Mouse (Mus musculus): ENCODE data around the gene Gm11437.

Gene Gm11437

GRCm38 (mm10) chr11:84167046-84167526 is at the start of gene Gm11437:
Gene Gm11437, minus strand, starts transcription at chr11:84167476.
- DNase-seq (ENCODE audit: inconsistent age in 2 of 2, low spot score in 1 of 2) = no peak

DNA sequence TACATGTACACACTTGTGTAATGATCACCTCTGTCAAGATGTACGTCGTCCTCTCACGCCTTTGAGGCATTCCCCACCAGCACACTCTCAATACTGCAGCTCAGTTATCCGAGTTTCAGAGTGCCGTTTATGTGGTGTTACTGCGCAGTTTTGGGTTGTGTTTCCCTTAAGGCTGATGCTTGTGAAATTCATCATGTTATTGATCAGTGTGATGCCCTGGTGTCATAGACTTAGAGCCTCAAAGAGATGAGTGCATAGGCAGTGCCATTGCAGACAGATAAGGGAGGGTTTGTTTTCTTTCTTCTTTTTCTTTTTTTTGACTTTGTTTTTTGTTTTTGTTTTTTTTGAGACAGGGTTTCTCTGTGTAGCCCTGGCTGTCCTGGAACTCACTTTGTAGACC is 43.6 kb upstream of the Gm11437 start:
- no peak for DNase-seq (ENCODE audit: inconsistent age in 2 of 2, low spot score in 1 of 2)

DNA sequence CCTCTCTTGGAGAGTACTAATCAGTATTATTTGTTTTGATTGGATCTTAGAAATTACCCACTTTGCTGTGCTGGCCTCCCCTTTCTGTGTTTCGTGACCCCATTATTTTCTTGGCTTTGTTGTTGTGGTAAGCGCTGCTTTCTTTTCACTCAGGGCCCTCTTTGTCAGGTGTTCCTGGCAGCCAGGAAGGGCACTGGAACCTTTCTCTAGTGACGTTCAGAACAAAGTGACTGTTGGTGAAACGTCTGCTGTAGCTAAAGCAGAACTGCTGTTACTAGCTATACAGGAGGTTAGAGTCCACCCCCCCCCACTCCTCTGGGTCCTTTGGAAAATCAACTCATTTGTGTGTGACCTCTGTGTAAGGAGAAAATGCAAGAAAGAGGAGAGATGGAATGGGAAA is 38.5 kb upstream of the Gm11437 start:
- no peak for DNase-seq (ENCODE audit: inconsistent age in 2 of 2, low spot score in 1 of 2)

- DNase-seq (ENCODE audit: inconsistent age in 2 of 2, low spot score in 1 of 2) = peak; percentile 14 to 87
These were observed 30.5 kb upstream of the Gm11437 start for GRCm38 (mm10) chr11:84197607-84198402.

GRCm38 (mm10) chr11:84194751-84195150 is 27.5 kb upstream of the Gm11437 start:
- no peak for DNase-seq (ENCODE audit: inconsistent age in 2 of 2, low spot score in 1 of 2)

GRCm38 (mm10) chr11:84193249-84193648 is 26.0 kb upstream of the Gm11437 start:
- no peak for DNase-seq (ENCODE audit: inconsistent age in 2 of 2, low spot score in 1 of 2)

DNA sequence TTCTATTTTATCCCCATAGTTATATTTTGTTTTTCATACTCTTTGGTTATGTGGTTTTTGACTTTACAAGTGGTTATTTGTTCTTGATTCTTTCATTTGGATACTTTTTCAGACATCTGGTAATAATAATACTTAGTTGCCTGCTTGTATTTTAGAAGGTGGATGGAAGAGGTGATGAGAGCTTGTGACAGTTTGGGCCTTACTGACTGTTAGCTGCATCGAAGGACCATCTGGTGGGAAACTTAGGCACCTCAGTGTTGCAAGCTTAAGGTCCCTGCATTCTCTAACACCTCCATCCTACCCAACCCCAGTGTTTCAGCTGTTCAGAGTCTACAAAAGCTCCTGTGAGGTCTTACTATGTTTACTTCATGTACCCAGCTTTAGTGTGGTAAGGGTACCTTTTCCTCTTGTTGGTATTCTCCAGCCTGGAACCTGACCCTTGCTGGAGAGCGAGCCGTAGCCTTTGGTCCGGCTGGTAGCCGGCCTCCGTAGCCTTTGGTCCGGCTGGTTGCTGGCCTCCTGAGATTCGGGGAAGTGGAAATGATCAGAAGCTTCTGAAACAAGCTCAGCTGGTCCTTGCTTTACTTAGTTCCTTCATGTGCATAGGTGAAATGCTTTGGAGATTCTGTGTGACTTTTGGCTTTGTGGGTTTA is 23.4 kb upstream of the Gm11437 start:
- DNase-seq (ENCODE audit: inconsistent age in 2 of 2, low spot score in 1 of 2) = no peak

GRCm38 (mm10) chr11:84188530-84188929 is 21.3 kb upstream of the Gm11437 start:
- no peak for DNase-seq (ENCODE audit: inconsistent age in 2 of 2, low spot score in 1 of 2)

DNA sequence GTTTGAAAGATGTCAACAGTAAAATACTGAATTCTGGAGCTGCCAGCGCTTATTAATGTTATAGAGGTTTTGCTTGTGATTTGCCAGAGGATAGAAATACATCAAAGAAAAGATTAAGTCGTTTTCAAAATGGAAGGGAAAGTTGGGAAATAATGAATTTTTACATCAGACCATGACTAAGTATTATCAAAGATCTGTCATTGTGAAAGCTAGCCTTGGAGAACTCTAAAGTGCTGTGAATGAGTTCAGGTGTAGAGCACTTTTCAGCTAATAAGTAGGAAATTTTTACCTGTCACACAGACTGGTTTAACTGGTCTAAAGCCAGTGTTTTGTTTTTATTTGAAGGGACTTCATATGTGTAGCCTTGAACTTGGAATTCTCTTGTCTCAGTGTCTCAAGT is 14.0 kb upstream of the Gm11437 start:
- DNase-seq (ENCODE audit: inconsistent age in 2 of 2, low spot score in 1 of 2) = peak in 1 of 2 experiments; percentile 68

- DNase-seq (ENCODE audit: inconsistent age in 2 of 2, low spot score in 1 of 2) = peak; percentile 85 to 94
These were observed 12.8 kb upstream of the Gm11437 start for GRCm38 (mm10) chr11:84179954-84180598.

- peak; percentile 98 to 99 for DNase-seq (ENCODE audit: inconsistent age in 2 of 2, low spot score in 1 of 2)
These were observed 12.1 kb upstream of the Gm11437 start for GRCm38 (mm10) chr11:84179226-84179953.

GRCm38 (mm10) chr11:84178571-84178970 is 11.3 kb upstream of the Gm11437 start:
- peak in 1 of 2 experiments; percentile 52 for DNase-seq (ENCODE audit: inconsistent age in 2 of 2, low spot score in 1 of 2)

DNA sequence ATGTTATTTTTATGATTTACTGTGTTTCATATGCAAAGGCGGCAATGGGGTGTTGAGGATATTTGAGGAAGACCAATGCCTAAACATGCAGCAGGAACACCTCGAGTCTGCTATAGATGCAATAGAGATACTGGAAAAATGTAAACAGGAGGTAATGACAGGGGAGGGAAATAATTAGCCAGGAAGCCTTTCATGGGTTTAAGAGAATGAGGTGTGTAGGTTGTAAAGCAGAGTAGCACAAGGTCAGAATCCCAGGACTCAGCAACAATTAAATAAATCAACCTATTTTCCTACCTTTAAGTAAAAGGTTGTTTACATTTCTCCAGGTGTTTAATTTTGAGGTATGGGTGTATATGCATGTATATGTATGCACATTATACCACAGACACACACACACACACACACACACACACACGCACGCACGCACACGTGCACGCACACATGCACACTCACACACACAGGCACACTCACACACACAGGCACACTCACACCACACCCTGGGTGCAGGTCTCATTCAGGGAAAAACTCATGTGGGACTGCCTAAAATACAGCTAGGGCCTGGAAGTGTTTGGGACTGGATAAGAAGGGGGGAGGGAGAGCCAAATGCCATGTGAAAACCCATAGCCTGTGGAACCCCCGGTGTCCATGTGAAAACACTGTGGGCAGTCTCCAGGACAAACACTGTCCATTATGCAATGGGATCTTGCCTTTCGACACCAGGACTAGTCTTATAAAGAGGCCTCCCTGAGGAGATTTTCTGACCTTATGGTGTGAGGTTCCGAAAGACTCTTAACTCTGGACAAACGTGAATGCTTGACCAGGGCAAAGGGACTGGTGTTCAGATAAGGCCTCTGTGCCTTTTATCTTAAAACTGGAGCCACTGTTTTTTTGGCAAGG is 5.5 kb upstream of the Gm11437 start:
- peak in 1 of 2 experiments; percentile 50 for DNase-seq (ENCODE audit: inconsistent age in 2 of 2, low spot score in 1 of 2)

DNA sequence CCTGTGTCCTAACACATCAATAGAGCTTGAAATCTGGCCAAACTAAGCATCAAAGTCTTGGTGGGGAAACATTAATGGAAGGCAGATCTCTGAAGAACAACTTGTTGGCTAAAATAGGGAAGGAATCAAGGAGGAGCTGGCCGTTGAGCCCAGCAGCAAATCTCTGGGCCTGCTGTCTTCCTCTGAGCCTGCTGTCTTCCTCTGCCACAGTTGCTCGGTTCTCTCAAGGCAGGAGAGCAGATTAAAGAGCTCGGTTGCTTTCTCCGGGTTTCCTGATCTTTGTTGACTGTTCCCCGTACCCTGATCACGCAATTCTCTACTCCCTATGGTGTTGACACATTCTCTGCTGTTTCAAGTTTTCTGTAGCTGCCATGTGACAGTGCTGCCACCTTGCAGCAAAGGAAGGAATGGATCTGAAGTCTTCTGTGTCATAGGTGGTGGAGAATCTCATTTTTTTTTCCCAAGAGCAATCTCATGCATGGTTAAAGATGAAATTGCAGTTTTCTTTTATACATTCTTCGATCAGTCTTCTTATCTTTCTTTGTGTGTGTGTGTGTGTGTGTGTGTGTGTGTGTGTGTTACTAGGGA is 1.5 kb upstream of the Gm11437 start:
- peak; percentile 39 to 81 for DNase-seq (ENCODE audit: inconsistent age in 2 of 2, low spot score in 1 of 2)

DNA sequence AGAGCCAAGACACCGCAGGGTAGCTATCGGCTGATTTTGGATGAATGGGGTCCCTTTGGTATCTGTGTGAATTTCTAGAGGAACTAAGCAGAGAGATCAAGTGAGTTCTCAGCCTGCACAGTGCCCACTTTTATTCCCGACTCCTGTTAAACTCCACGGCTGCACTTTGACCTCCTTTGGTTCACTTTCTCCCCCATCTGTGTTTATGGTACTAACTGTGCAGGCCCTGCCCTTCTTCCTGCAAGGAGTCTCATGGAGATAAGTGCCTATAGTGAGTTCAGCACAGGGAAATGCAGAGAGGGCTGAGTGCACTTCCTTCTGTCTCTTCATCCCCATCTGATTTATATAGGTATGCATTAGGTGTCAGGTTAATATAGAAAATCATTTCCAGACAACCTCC is 2.7 kb downstream of the Gm11437 start:
- DNase-seq (ENCODE audit: inconsistent age in 2 of 2, low spot score in 1 of 2) = no peak

GRCm38 (mm10) chr11:84164123-84164522 is 3.2 kb downstream of the Gm11437 start:
- DNase-seq (ENCODE audit: inconsistent age in 2 of 2, low spot score in 1 of 2) = no peak

GRCm38 (mm10) chr11:84156535-84157262 is 10.6 kb downstream of the Gm11437 start:
- DNase-seq (ENCODE audit: inconsistent age in 2 of 2, low spot score in 1 of 2) = no peak

- DNase-seq (ENCODE audit: inconsistent age in 2 of 2, low spot score in 1 of 2) = peak in 1 of 2 experiments; percentile 46
These were observed 16.4 kb downstream of the Gm11437 start for GRCm38 (mm10) chr11:84150884-84151283.

DNA sequence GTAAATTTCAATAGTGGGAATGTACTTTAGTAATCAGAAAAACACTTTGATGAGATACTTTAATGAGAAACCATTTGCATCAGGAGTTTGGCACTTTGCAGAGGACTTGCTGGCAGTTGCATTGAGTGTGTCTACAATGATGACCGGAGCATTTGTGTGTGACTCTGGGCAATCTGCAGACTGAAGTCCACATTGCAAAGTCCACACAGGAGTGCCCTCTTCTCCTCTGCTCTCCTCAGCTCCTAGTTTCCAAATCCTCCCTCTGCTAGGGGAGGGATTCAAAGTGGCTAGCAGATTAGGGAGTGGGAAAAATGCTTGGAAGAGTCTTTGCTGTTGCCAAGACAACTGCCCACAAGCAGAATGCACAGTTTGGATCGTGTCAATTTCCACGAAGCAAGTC is 21.2 kb downstream of the Gm11437 start:
- no peak for DNase-seq (ENCODE audit: inconsistent age in 2 of 2, low spot score in 1 of 2)

Data from adrenal gland, adult (tissue).